Mouse (Mus musculus) midbrain, postnatal 0 days (tissue): ENCODE results near the gene Sox2. TPM values are rescaled to one million over a fixed set of nuclear protein-coding genes. Genes with fewer than 3 reads are reported as not detected.
A peak's percentile ranks its signal among the peaks of the same experiment; 100 is the strongest.

ENCODE experiments used
- ATAC-seq: fragments of 200-750 bp; cut with Nextera tagmentation; 2 replicates; pipeline ENCODE4 v1.8.0; 2017; ENCODE audit warnings: moderate number of reproducible peaks, mild to moderate bottlenecking, moderate TSS enrichment, moderate library complexity; ENCODE audit not compliant: low FRiP score
- DNase-seq: peaks from one replicate; pipeline ENCODE4 v3.0.0-alpha.2; 2015; ENCODE audit warnings: low spot score
- H3K27ac ChIP-seq: fragments of 300-500 bp; sonication (generic); 2 replicates; pipeline ENCODE4 v1.5.1; 2014; ENCODE audit warnings: low read depth, mild to moderate bottlenecking, low read length, mixed read lengths
- H3K27me3 ChIP-seq: fragments of 300-500 bp; sonication (generic); 2 replicates; pipeline ENCODE4 v1.6.1; 2014; ENCODE audit warnings: low read length, control low read depth, mixed read lengths; ENCODE audit not compliant: insufficient read depth
- H3K36me3 ChIP-seq: fragments of 300-500 bp; sonication (generic); 2 replicates; pipeline ENCODE4 v1.6.1; 2014; ENCODE audit warnings: low read length, control low read depth, mixed read lengths; ENCODE audit not compliant: insufficient read depth
- H3K4me1 ChIP-seq: fragments of 300-500 bp; sonication (generic); 2 replicates; pipeline ENCODE4 v1.6.1; 2014; ENCODE audit warnings: mild to moderate bottlenecking, control low read depth, antibody characterized with exemption, low read length, mixed read lengths; ENCODE audit not compliant: insufficient read depth
- H3K4me2 ChIP-seq: fragments of 300-500 bp; sonication (generic); 2 replicates; pipeline ENCODE4 v1.6.1; 2014; ENCODE audit warnings: low read depth, mild to moderate bottlenecking, low read length, mixed read lengths; ENCODE audit not compliant: poor library complexity, severe bottlenecking
- H3K4me3 ChIP-seq: fragments of 300-500 bp; sonication (generic); 2 replicates; pipeline ENCODE4 v1.5.1; 2014; ENCODE audit warnings: low read depth, mild to moderate bottlenecking, low read length, moderate library complexity
- H3K9ac ChIP-seq: fragments of 300-500 bp; sonication (generic); replicated peaks from 2 replicates; pipeline ENCODE4 v1.6.1; 2014; ENCODE audit warnings: mild to moderate bottlenecking, low read length, moderate library complexity, mixed read lengths; ENCODE audit not compliant: poor library complexity, severe bottlenecking
- H3K9me3 ChIP-seq: fragments of 300-500 bp; sonication (generic); 2 replicates; pipeline ENCODE4 v1.6.1; 2016; ENCODE audit warnings: low read length, control low read depth
- CTCF ChIP-seq: IDR thresholded peaks from 2 replicates; pipeline ENCODE4 v1.5.1; 2016; ENCODE audit warnings: antibody characterized with exemption, mild to moderate bottlenecking
- WGBS: fragments of 180-500 bp; shearing (Covaris S2); extraction: QIAGEN DNeasy Blood & Tissue Kit; methylation state at CpG from one replicate; pipeline ENCODE4 v1.1.7; 2014; 5-methylcytosine and 5-hydroxymethylcytosine counted together
- polyA plus RNA-seq: library from polyadenylated mRNA; unstranded; fragments of >200 nt; fragmentation: Nextera tagmentation; extraction: Ambion mirVana; gene quantifications from 2 replicates; pipeline ENCODE4 v1.2.1, GENCODE M21; 2015
- total RNA-seq: library from RNA; depleted of rRNA; stranded (reverse); fragments of >200 nt; gene quantifications from 2 replicates; pipeline ENCODE4 v1.2.3, GENCODE M21; 2014

Gene Sox2
- total and polyA plus RNA-seq, 2 experiments from 2014 or later: 29.7 to 79.1 TPM

GRCm38 (mm10) chr3:34662712-34663655 is 12.8 kb downstream of the Sox2 start:
- no peak for DNase-seq
- no peaks in the 10 kb centered on the region for H3K36me3 ChIP-seq
- H3K4me2 ChIP-seq: peak overlapping the region; percentile 52
- ATAC-seq: no peak
- peaks cover 42% of the 10 kb centered on the region for H3K27me3 ChIP-seq
- H3K9ac ChIP-seq: peak overlapping the region; percentile 42
- H3K9me3 ChIP-seq: no peaks in the 10 kb centered on the region
- no peak for TF ChIP-seq CTCF
- peak overlapping the region; percentile 73 for H3K27ac ChIP-seq
- peak overlapping the region; percentile 26; the same call in 1 of the 2 replicates for H3K4me3 ChIP-seq
- 3% methylated on average over 53 of the region's 53 CpGs for WGBS
- 0 out of 2 replicates have a peak, but pooled peaks cover 3% of the 10 kb centered on the region for H3K4me1 ChIP-seq

GRCm38 (mm10) chr3:34663701-34664635 is 13.8 kb downstream of the Sox2 start:
- peak overlapping the region; percentile 26 for H3K4me3 ChIP-seq
- peak overlapping the region; percentile 52 for H3K4me2 ChIP-seq
- 0 out of 2 replicates have a peak, but pooled peaks cover 3% of the 10 kb centered on the region for H3K4me1 ChIP-seq
- ATAC-seq (peak; percentile 34), DNase-seq (peak; percentile 66)
- no peaks in the 10 kb centered on the region; the same call in 1 of the 2 replicates for H3K36me3 ChIP-seq
- H3K27me3 ChIP-seq: peaks cover 34% of the 10 kb centered on the region
- TF ChIP-seq CTCF: no peak
- H3K27ac ChIP-seq: peak overlapping the region; percentile 73
- no peaks in the 10 kb centered on the region for H3K9me3 ChIP-seq
- peak overlapping the region; percentile 42 for H3K9ac ChIP-seq
- under 1% methylated on average over 58 of the region's 58 CpGs for WGBS

DNA sequence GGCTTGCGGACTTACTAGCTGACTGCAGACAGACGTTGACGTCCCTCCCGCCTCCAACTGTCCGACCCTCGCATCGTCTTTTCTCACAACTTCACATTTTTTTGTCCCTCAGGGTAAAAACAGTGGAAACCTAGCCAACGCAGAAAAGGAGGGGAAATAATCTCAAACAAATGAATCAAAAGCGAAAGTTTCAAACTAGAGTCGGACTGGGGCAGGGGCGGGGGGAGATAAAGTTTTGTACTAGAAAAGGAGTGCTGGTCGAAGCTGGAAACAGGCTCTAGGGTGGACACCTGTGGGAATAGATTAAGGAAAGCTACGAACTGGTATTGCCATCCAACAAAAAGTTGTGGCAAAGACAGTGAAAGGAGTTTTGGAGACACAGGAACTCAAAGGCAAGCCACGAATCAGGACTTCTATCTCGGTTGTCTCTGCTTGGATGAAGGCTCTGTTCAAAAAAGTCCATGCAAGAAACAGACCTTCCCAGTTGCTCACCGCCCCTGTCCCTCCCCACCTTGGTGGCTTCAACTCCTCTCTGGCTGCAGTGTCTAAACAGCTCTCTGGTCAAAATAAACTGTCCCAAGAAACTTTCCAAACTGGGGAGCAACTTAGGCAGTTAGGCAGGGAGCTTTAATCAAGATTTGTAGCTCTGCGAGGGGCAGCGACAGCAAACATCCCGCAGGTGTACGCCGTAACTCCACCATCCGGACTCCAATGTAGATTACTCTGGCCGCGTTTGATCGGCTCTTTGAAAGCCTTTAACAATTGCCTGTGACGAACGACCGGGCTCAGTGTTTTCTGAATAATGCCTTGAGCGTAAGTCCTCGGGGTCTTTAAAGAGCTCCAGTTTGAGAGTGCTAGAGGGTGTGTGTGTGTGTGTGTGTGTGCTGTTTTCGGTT is 14.7 kb downstream of the Sox2 start:
- Histone ChIP-seq H3K36me3 (no peaks in the 10 kb centered on the region; the same call in 1 of the 2 replicates), H3K9ac (peak overlapping the region; percentile 40; the same call in 1 of the 2 replicates), H3K27ac (peak overlapping the region; percentile 73), H3K4me2 (peak overlapping the region; percentile 52), H3K4me3 (peak overlapping the region; percentile 26), H3K4me1 (0 out of 2 replicates have a peak, but pooled peaks cover 3% of the 10 kb centered on the region), H3K27me3 (peaks cover 38% of the 10 kb centered on the region), H3K9me3 (no peaks in the 10 kb centered on the region)
- TF ChIP-seq CTCF: no peak
- WGBS: 4% methylated on average over 31 of the region's 31 CpGs
- ATAC-seq (0 out of 2 replicates have a peak, but pooled peaks have one; percentile 12), DNase-seq (no peak)

DNA sequence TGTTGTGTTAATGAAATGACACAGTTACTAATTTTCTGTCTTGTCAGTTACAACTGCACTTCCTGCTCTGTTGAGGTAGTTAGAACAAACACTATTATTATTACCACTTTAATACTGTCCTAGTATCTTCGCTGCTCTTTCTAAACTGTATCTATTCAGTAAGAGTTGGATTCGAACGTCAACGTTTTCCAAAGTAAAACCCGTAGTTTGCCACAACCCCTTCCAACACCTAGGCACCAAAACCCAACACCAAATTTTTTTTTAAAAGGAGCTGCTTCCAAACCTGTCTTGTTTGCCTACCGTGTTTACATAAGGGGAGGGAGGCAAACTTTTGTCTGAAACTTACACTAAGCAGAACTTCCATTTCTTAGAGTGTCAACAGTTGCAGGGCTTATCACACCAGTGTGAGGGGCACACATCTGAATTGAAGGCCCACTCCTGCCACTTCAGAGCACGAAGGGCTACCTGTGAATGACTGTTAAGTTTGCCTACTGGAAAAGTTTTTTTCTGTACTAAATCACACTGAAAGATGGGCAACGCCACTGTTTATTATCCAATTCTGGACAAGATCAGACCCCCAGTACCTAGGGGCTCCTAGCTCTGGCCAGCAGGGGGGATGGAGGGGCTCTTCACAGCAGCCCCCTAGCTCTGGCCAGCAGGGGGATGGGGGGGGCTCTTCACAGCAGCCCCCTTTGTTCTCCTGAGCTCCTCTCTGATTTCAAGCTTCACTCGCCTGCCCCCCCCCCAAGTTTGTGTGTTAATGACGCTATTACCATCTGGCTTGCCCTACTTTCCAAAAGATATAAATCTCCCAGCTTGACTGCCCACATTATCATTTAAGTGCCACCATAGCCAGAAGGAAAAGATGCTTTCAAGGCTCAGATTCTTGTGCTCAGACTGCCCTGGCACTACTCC is 15.8 kb downstream of the Sox2 start:
- TF ChIP-seq CTCF: peak; percentile 30
- Histone ChIP-seq H3K4me1 (peaks cover 4% of the 10 kb centered on the region; the same call in 1 of the 2 replicates), H3K4me2 (peak overlapping the region; percentile 52), H3K9me3 (no peaks in the 10 kb centered on the region), H3K9ac (no peak overlapping the region), H3K27ac (peak overlapping the region; percentile 51; the same call in 1 of the 2 replicates), H3K27me3 (peaks cover 34% of the 10 kb centered on the region), H3K36me3 (no peaks in the 10 kb centered on the region; the same call in 1 of the 2 replicates), H3K4me3 (no peak overlapping the region)
- WGBS: 24% methylated on average over 10 of the region's 10 CpGs
- DNase-seq (no peak), ATAC-seq (no peak)
